Mouse (Mus musculus) neural tube, embryonic 14.5 days (tissue): Measurements from ENCODE around the gene Pfdn4. TPM values are rescaled to one million over a fixed set of nuclear protein-coding genes. Genes with fewer than 3 reads are reported as not detected.

ENCODE experiments used
- ATAC-seq: fragments of 200-750 bp; cut with Nextera tagmentation; 2 replicates; pipeline ENCODE4 v1.8.0; 2017; ENCODE audit warnings: low read depth, mild to moderate bottlenecking, moderate TSS enrichment, moderate library complexity
- H3K27ac ChIP-seq: fragments of 300-500 bp; sonication (generic); 2 replicates; pipeline ENCODE4 v1.5.1; 2014; ENCODE audit warnings: low read depth, mild to moderate bottlenecking, control low read depth, low read length, moderate library complexity, mixed read lengths
- H3K27me3 ChIP-seq: fragments of 300-500 bp; sonication (generic); 2 replicates; pipeline ENCODE4 v1.6.1; 2014; ENCODE audit warnings: low read length; ENCODE audit not compliant: control insufficient read depth, insufficient read depth
- H3K36me3 ChIP-seq: fragments of 300-500 bp; sonication (generic); 2 replicates; pipeline ENCODE4 v1.6.1; 2014; ENCODE audit warnings: low read length, mixed read lengths; ENCODE audit not compliant: control insufficient read depth, insufficient read depth
- H3K4me1 ChIP-seq: fragments of 300-500 bp; sonication (generic); 2 replicates; pipeline ENCODE4 v1.6.1; 2014; ENCODE audit warnings: low read length; ENCODE audit not compliant: control insufficient read depth, insufficient read depth
- H3K4me2 ChIP-seq: fragments of 300-500 bp; sonication (generic); 2 replicates; pipeline ENCODE4 v1.6.1; 2014; ENCODE audit warnings: mild to moderate bottlenecking, low read depth, low read length, control low read depth
- H3K4me3 ChIP-seq: fragments of 300-500 bp; sonication (generic); 2 replicates; pipeline ENCODE4 v1.5.1; 2014; ENCODE audit warnings: low read depth, low read length, control low read depth, mixed read lengths
- H3K9ac ChIP-seq: fragments of 300-500 bp; sonication (generic); replicated peaks from 2 replicates; pipeline ENCODE4 v1.6.1; 2014; ENCODE audit warnings: low read depth, mild to moderate bottlenecking, control low read depth, low read length, mixed read lengths
- H3K9me3 ChIP-seq: fragments of 300-500 bp; sonication (generic); 2 replicates; pipeline ENCODE4 v1.6.1; 2016; ENCODE audit warnings: low read length; ENCODE audit not compliant: control insufficient read depth
- WGBS: fragments of 180-500 bp; shearing (Covaris S2); extraction: QIAGEN DNeasy Blood & Tissue Kit; methylation state at CpG from one replicate; pipeline ENCODE4 v1.1.7; 2014; 5-methylcytosine and 5-hydroxymethylcytosine counted together
- polyA plus RNA-seq: library from polyadenylated mRNA; unstranded; fragments of >200 nt; fragmentation: Nextera tagmentation; extraction: Ambion mirVana; gene quantifications from 2 replicates; pipeline ENCODE4 v1.2.1, GENCODE M21; 2014

Gene Pfdn4
- polyA plus RNA-seq, 1 experiment from 2014 or later, result 161 TPM

DNA sequence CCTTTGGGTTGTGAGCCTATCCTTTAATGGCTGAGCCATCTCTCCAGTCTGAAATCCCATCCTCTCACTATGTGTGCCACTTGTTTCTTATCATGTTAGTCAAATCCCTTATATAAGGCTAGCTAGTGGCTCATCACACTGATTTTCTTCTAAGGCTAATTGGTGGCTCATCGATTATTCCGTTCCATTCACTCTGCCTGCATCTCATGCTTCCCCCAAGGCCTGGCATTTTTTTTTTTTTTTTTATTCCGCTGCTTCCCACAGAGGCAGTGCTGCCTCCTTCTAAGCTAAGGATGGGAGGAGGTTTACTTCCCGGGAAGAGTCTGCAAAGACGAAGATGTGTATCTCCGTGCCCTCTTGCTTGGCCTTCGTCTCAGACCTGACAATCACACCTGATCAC is 9.0 kb upstream of the Pfdn4 start:
- Histone ChIP-seq H3K9me3 (no peaks in the 10 kb centered on the region), H3K9ac (no peak overlapping the region), H3K27ac (no peak overlapping the region), H3K4me3 (no peak overlapping the region), H3K27me3 (0 out of 2 replicates have a peak, but pooled peaks cover 2% of the 10 kb centered on the region), H3K36me3 (no peaks in the 10 kb centered on the region), H3K4me1 (no peaks in the 10 kb centered on the region), H3K4me2 (no peak overlapping the region)
- WGBS, result 76% methylated on average over 7 of the region's 7 CpGs
- no peak for ATAC-seq

DNA sequence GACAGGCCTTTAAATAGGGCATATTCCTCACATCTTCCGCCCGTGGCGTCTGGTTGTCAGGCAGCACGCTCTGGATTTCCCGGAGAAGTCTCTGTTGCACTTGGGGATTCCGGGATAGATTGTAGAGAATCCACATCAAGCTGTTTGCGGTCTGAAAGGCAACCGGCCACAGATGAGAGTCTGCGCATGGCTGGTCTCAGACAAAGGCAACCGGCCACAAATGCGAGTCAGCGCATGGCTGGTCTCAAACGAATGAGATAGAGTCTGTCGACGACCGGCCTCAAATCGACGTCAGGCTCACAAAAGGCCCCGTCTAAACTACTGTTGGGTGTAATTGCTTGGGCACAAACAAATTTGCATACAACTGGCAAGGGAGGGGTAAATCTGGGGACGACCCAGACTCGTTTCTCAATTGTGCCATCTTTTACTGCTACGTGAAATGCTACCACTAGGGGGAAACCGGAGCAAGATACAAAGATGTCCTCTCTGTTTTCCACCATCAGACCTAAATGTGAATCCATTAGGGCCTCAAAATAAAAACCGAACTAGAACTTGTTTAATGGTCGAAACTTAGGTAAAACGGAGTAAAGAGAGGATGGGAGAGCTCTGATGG is 8.2 kb upstream of the Pfdn4 start:
- Histone ChIP-seq H3K9me3 (no peaks in the 10 kb centered on the region), H3K4me2 (no peak overlapping the region), H3K4me1 (no peaks in the 10 kb centered on the region), H3K27ac (no peak overlapping the region), H3K27me3 (peaks cover 5% of the 10 kb centered on the region), H3K9ac (no peak overlapping the region), H3K36me3 (no peaks in the 10 kb centered on the region), H3K4me3 (no peak overlapping the region)
- 50% methylated on average over 26 of the region's 26 CpGs for WGBS
- no peak for ATAC-seq

DNA sequence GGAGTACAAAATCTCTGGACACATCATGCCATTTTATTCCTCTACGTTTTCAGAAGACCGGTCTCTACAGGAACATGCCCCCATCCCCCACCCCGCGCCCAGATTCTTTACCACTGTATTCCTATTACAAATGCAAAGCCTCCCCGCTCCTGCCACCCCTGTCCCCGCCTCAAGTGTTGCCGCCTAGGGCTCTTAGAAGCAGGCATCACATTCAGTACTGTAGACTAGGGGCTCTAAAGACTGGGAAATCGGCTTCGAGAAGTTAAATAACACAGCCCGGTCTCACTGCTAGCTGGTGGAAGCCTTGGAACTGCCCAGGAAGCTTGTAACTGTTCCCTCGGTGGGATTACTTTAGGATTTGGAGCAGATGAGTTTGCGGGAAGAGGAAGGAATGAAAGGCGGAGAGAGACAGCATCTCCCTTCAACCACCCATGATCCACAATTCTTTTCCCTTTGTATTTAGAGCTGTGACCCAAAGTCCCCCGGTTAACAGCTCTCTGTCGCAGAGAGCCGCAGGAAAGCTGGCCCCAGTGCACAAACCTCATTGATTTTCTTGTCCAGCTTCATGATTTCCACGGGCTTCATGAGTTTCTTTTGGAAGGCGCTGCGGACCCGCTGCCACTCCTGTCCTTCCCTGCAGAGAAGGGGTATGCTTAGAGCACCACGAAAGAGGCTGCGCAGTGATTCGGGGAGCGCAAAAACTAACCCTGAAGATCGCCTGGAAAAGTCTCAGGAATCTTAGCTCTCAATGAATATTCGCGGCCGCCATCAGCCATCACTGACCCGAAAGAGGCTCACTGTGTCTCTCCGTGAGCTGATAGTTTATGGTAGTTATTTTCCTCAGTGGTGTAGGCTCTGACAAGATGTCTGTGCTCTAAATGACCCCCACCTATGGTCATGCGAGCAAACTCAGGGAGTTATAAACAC is 1.2 kb upstream of the Pfdn4 start:
- H3K9ac ChIP-seq, result no peak overlapping the region
- no peak overlapping the region for H3K27ac ChIP-seq
- WGBS, result 4% methylated on average over 31 of the region's 31 CpGs
- H3K27me3 ChIP-seq, result peaks cover 30% of the 10 kb centered on the region
- H3K4me2 ChIP-seq, result no peak overlapping the region
- no peak for ATAC-seq
- H3K4me3 ChIP-seq, result no peak overlapping the region
- H3K36me3 ChIP-seq, result no peaks in the 10 kb centered on the region
- no peaks in the 10 kb centered on the region for H3K9me3 ChIP-seq
- H3K4me1 ChIP-seq, result peaks cover 8% of the 10 kb centered on the region; the same call in 1 of the 2 replicates

DNA sequence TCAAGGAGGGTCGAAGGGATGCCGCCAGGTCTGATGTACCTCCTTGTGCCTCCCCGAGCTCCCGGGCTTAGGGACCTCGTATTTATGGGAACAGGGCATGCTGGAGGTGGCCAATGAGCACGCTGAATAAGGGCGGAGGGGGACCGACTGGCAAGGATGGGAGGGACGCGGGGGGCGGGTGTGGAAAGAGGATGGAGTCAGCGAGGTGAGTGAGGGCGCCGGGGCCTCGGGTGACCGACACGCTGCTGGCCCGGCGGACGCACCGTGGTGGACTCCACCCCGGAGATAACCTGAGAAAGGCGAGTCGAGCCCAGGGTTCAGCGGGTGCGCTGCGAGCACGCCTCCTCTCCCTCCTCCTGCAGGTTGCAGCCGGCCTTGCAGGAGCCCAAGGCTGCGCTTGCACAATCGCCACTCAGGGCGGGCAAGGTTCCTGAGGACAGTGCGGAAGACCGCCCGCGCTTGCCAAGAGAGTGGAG is 901 bp downstream of the Pfdn4 start, which contains the start of gene Cyp24a1:
TSS of gene Cyp24a1 (minus strand) at position 55 of the 476 bp plus-strand sequence.
- ATAC-seq, result peak; percentile 63; the same call in 1 of the 2 replicates
- Histone ChIP-seq H3K9ac (no peak within 1 kb of the TSS), H3K9me3 (no peaks in the 10 kb centered on the region), H3K4me1 (peaks cover 8% of the 10 kb centered on the region; the same call in 1 of the 2 replicates), H3K4me3 (peak within 1 kb of the TSS; percentile 10; the same call in 1 of the 2 replicates), H3K4me2 (peak within 1 kb of the TSS; percentile 38), H3K27me3 (peaks cover 30% of the 10 kb centered on the region), H3K27ac (no peak within 1 kb of the TSS), H3K36me3 (no peaks in the 10 kb centered on the region)
- WGBS, result under 1% methylated on average over 36 of the region's 36 CpGs

DNA sequence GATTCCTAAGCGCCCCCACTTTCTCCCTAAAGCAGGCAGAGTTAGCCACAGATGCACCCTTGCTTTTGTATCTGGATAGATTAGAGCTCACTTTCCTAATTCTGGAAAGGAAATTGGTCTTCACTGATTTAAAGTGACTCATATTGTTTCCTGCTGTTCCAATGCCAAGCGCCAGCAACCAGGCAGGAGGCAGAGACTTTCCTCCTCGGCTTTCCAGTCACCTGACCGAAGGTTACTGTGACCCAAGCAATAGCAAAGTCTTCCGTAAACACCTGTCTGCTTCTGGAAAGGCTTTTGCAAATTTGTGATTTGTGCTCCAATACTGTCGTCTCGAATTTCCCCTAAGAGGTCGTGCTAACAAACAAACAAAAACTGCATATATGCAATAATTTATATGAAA is 1.8 kb downstream of the Pfdn4 start:
- H3K27me3 ChIP-seq, result peaks cover 27% of the 10 kb centered on the region
- H3K4me3 ChIP-seq, result no peak overlapping the region
- no peak overlapping the region for H3K27ac ChIP-seq
- H3K4me1 ChIP-seq, result peaks cover 8% of the 10 kb centered on the region; the same call in 1 of the 2 replicates
- no peak overlapping the region for H3K4me2 ChIP-seq
- H3K9ac ChIP-seq, result no peak overlapping the region
- no peaks in the 10 kb centered on the region for H3K36me3 ChIP-seq
- 22% methylated on average over 8 of the region's 8 CpGs for WGBS
- no peaks in the 10 kb centered on the region for H3K9me3 ChIP-seq
- ATAC-seq, result no peak

DNA sequence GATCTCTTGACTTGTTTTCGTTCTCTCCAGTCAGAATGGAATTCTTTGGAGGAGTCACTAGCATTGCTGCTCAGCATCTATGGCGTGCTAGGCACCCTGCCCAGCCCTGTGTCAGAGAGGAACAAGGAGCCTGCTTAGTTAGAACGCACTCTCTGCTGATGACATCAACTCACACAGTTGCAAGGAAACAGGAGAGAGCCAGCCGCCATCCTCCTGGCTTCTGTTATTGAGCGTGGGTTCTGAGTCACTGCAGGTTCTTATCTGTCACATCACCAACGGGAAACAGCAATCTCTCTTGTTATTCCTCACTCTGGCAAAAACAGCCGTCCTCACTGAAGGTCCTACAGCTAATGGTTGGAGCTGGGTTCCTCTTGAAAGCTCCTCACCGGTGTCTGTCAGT is 7.1 kb downstream of the Pfdn4 start:
- 71% methylated on average over 8 of the region's 8 CpGs for WGBS

DNA sequence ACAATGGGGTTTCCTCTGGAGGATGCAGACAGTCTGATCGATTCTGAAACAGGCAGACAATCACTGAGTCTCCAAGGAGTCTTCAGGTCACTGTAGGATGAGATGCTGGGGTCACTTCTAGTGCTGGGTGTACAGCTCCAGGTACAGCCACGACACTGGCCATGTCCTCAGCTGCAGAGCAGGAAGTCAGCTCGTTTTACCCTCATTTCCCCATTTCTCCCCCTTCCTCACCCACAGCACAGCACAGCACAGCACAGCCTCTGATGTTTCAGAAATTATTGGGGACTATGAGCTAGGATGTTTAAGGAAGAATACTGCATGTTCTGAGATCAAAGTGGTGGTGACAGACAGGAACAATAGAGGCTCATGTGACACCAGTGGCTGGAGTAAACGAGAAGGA is 7.8 kb downstream of the Pfdn4 start:
- peaks cover 6% of the 10 kb centered on the region; the same call in 1 of the 2 replicates for H3K4me1 ChIP-seq
- WGBS, result 47% methylated on average over 4 of the region's 4 CpGs
- H3K9ac ChIP-seq, result no peak overlapping the region
- H3K4me2 ChIP-seq, result no peak overlapping the region
- peaks cover under 1% of the 10 kb centered on the region for H3K27me3 ChIP-seq
- no peaks in the 10 kb centered on the region for H3K9me3 ChIP-seq
- no peak for ATAC-seq
- H3K27ac ChIP-seq, result no peak overlapping the region
- H3K36me3 ChIP-seq, result no peaks in the 10 kb centered on the region
- H3K4me3 ChIP-seq, result no peak overlapping the region

More for the DNA sequence above, 7.1 kb downstream of the Pfdn4 start:
- no peak for ATAC-seq
- no peak overlapping the region for H3K4me3 ChIP-seq
- peaks cover 3% of the 10 kb centered on the region; the same call in 1 of the 2 replicates for H3K4me1 ChIP-seq
- H3K9ac ChIP-seq, result no peak overlapping the region
- H3K9me3 ChIP-seq, result no peaks in the 10 kb centered on the region
- no peak overlapping the region for H3K27ac ChIP-seq
- H3K36me3 ChIP-seq, result no peaks in the 10 kb centered on the region
- no peak overlapping the region for H3K4me2 ChIP-seq
- peaks cover 6% of the 10 kb centered on the region for H3K27me3 ChIP-seq

DNA sequence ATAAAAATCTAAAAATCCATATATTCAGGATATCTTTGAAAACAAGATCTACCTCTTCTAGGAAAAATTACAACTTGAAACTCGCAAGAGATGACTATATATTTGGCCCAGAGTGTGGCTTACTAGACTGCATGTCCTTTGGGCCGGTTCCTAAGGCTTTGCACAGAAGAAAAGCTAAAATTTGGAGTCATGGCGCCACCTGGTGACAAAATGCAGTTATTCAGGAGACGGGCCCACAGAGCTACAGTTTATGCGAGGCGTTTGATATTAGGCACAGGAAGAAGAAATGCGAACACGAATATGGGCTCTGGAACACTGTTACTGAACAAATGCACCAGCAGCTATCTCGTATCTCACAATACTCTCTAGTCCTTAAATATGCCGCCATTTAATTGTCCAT is 11.5 kb downstream of the Pfdn4 start:
- Histone ChIP-seq H3K9me3 (no peaks in the 10 kb centered on the region), H3K4me3 (no peak overlapping the region), H3K36me3 (no peaks in the 10 kb centered on the region), H3K27me3 (no peaks in the 10 kb centered on the region), H3K4me2 (no peak overlapping the region), H3K27ac (no peak overlapping the region), H3K4me1 (peaks cover 15% of the 10 kb centered on the region), H3K9ac (0 out of 2 replicates have a peak overlapping the region, but pooled peaks have one; percentile 16)
- peak; percentile 59; the same call in 1 of the 2 replicates for ATAC-seq
- 9% methylated on average over 10 of the region's 10 CpGs for WGBS
